Mouse (Mus musculus): ENCODE measurements around the gene Usp39. TPM values are rescaled to one million over a fixed set of nuclear protein-coding genes. Genes with fewer than 3 reads are reported as not detected.
A peak's percentile ranks its signal among the peaks of the same experiment; 100 is the strongest.

Usp39 gene
- total RNA-seq, 1 experiment from 2014 or later: 29.2 TPM

- DNase-seq: no peak
Observed at GRCm38 (mm10) chr6:72352636-72353405, 7.8 kb upstream of the Usp39 start.

DNA sequence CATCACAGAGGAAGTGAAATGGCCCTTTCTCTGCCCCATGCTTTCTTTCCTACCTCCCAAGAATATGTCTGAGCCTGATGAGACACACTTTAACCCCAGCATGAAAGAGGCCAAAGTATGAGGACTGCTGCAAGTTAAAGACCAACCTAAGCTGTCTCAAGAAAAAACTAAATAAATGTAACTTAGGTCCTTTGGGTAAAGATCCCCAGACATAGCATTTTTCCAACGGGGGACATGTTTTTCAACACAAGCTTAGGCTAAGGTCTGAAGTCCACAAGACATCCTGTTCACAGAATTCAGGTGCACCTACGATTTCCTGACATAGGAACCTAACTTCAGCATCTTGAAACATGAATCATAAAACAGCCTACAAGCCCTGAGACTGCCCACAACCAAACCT, 5.2 kb upstream of the Usp39 start:
- no peak for DNase-seq

DNA sequence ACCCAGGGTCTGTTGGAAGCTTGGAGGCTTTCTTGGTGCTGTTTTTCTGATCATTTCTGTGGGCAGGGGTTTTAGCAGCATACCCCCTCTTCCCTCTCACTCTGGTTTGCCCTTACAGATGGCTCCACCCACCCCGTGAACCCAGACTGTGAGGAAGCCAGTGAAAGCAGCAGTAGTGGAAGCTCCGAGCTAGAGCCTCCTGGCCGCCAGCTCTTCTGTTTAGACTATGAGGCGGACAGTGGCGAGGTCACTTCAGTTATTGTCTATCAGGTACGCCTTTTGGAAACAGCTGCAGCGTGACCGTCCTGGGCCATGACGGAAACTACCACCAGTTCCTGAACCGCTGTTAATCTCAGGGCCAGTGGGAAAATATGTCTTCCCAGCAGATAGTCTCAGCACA, 3.4 kb upstream of the Usp39 start:
- no peak for DNase-seq

DNA sequence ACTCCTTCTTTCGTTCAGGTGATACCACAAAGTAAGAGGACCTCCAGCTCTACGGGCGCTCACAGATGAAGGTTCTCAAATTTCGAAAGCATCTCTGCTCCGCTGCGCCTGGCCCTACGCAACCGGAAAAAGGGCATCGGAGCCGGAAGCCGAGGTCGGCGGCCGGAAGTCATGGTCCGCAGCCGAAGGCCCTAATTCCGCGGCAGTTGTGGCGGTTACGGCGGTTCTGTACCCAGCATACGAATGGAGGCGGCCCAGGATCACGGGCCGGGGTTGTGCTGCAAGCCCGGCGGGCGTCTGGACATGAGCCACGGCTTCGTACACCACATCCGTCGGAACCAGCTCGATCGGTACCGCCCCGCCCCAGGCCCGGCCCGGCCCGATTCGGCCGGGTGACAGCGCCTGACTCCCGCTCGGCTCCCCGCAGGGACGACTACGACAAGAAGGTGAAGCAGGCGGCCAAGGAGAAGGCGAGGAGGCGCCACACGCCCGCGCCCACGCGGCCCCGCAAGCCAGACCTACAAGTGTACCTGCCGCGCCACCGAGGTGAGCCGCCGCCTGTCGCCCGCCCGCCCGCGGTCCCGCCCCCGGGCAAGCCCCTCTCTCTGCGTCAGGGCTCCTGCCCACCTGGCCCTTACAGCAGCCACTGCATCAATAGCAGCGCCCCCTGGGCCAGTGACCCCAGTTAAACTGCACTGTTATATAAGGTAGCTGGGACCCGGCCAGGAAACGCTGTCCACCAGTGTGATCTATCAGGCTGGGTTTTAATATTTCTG, 2.4 kb upstream of the Usp39 start, which contains the start of gene 0610030E20Rik:
TSS of gene 0610030E20Rik (plus strand) at position 152 of the 776 bp plus-strand sequence.
- DNase-seq: peak; percentile 77

GRCm38 (mm10) chr6:72346261-72346660, 1.3 kb upstream of the Usp39 start:
- no peak for DNase-seq

DNA sequence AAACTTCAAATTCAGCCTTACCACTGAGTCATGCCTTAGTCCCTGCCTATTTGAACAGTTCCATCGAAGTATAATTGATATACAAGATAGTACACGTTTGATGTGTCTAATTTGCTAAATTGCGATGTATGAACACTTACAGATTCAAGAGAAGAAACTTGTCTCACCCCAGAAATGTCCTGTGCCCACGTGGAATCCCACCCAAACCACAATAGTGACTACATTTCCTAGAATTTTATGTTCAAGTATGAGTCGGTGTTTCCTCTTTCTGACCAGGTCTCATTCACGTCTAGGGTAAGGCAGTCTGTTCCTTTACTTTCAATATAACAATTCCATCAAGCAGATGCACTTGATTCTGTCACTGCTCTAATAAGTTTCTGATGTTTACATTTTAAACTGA, 649 bp upstream of the Usp39 start:
- no peak for DNase-seq

DNA sequence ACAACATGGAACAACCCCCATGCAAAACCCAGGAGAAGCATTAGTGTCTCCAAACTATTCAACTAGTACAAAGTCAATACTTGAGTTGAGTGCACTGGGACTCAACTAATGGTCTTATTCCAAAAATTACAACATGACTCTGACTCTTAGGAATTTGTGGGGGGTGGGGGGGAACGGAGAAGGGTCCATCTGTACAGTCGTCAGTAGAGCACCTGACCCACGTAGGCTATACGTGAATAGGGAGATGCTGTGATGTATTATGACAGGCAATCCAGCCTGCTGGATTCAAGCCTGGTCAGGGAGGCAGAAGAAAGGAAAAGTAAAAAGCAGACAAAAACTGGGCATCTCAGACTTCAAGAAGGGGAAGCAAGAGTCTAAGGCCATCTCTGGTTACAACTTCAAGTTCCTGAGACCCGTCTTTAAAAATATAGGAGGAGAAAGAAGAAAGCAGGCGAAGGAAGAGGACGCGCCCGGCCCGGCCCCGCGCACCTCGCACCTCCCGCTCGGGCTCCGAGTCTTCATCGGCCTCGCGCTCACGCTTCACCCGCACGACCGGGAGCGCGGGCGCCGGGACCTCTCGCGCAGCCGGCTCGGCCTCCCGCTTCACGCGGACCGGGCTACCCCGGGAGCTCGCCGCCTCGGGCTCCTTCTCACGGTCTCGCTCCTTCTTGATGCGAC, 449 bp downstream of the Usp39 start:
- DNase-seq: no peak

- no peak for DNase-seq
Observed at GRCm38 (mm10) chr6:72340481-72340880, 4.5 kb downstream of the Usp39 start.

DNA sequence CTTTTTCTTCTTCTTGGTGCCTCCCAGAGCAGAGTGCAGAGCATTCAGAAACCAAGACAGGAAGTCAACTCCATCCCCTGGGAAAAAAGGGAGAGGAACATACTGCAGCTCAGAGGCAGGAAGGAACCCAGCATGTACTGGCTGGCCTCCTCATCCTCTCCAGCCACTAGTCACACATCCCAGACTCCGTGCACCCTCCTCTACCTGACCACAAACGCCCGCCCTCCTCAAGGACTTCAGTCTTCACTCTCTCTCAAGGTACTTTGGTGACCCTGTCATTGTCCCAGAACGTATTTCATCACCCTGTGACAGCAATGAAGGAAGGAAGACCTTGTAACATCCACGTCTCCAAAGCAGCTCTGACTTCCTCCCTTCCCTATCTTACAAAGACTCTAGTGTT, 11.9 kb downstream of the Usp39 start:
- no peak for DNase-seq

DNA sequence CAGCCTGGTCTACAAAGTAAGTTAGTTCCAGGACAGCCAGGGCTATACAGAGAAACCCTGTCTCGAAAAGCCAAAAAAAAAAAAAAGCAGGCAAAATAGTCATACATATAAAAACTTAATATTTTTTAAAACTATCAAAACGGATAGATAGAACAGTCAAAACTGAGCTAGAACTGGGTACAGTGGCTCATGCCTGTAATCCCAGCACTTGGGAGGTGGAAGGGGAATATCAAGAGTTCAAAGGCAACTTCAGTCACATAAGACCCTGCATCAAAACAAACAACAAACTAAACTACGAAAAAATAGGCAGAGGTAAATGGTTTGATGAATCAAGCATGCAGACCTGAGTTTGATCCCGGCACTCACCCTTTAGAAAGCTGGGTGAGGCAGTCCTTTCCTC, 14.9 kb downstream of the Usp39 start:
- no peak for DNase-seq

DNA sequence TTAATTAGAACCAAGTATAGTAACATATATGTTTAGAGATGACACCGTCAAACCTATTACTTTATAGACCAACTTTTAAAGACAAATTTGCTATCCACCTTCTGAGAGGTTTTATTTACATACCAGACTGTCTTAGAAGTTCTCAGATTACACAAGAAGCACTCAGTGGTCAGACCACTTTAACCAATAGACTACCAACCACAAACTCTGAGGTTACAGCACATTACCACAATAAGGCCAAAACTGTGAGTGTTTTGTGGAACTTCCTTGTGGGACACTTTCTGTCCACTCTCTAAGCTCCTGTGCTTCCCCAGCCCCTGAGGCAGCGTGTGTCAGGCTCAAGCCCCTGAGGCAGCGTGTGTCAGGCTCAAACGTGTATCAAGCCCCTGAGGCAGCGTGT, 16.0 kb downstream of the Usp39 start:
- no peak for DNase-seq

DNA sequence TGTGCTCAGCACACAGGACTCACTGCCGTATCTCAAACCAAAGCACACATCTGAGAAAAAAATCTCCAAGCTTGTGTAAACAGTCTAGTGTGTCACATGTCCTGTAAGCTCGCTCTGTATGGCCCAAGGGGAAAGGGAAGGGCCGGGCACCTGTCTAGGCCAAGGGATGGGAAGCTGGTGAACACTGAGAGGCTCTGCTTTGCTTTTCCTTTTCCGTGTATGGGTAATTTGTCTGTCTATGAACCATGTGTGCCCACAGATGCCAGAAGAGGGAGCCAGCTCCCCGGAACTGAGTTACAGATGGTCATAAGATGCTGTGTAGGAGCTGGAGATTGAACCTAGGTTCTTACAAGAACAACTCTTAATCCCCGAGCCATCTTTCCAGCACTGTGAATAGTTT, 18.7 kb downstream of the Usp39 start:
- peak; percentile 52 for DNase-seq

DNA sequence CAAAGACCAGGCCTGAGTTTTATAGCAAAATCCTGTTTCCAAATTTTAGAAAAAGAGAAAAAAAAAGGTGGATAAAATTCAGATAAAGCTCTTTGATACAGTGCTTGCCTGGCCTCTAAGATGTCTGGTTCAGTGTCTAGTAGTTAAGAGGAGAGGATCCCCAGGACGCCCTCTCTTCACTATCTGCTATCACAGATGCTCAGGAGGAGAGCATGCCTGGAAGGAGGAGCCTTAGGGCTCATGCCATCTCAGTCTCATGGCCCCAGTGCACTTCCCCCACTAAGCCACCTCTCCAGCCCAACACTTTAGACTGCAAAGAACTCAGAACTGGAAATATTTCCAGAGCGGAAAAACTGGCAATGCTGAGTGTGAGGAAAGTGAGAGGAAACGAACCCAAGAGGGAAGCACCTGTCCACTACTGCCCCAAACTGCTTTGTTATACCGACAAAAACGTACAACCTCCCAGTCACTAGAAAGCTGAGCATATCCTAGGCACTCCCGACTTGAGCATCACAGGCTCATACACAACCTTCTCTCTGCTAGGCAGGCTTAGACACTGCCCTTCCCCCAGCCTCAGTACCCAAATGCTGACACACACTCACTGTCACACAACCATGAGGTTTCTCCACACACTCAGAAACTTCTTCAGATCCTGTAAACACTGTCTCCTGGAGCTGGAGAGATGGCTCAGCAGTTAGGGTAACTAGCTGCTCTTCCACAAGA, 21.0 kb downstream of the Usp39 start:
- DNase-seq: no peak

DNA sequence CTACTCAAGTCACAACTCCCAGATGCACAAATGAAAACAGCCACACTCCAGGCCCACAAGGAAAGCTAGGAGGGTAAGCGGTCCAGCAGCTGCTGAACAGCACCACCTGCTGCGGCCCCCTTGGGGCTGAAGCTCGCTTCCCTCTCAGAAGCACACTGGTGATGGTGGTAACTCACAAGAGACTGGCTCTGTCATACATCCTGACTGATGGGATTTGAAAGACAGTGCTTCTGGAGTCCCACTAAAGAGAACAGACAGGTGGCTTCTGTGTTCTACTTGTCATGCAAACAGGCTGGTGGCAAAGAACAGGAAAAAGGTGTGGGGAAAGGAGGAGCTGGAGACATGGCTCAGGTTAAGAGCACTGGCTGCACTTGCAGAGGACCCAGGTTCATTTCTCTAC, 22.0 kb downstream of the Usp39 start:
- no peak for DNase-seq

GRCm38 (mm10) chr6:72319019-72319418, 26.0 kb downstream of the Usp39 start:
- peak; percentile 15 for DNase-seq

DNA sequence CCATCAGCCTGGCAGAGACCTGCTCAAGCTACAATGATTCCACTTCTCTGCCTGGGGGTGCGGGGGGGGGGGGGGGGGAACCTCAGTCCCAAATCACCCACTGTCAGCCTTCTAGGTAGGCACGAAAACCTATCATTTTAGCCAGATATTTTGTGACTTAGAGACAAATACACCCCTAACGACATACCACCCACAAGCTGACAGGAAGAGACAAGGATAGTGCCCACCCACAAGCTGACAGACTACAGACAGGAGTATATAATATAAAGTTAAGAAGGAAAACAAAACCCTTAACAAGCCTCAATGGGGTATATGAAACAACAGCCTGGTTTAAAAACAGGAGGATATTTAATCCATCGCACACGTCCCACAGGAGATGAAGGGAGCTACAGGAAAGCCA, 26.5 kb downstream of the Usp39 start:
- DNase-seq: no peak

GRCm38 (mm10) chr6:72316044-72316443, 28.9 kb downstream of the Usp39 start:
- no peak for DNase-seq

GRCm38 (mm10) chr6:72315384-72315783, 29.6 kb downstream of the Usp39 start:
- no peak for DNase-seq

DNA sequence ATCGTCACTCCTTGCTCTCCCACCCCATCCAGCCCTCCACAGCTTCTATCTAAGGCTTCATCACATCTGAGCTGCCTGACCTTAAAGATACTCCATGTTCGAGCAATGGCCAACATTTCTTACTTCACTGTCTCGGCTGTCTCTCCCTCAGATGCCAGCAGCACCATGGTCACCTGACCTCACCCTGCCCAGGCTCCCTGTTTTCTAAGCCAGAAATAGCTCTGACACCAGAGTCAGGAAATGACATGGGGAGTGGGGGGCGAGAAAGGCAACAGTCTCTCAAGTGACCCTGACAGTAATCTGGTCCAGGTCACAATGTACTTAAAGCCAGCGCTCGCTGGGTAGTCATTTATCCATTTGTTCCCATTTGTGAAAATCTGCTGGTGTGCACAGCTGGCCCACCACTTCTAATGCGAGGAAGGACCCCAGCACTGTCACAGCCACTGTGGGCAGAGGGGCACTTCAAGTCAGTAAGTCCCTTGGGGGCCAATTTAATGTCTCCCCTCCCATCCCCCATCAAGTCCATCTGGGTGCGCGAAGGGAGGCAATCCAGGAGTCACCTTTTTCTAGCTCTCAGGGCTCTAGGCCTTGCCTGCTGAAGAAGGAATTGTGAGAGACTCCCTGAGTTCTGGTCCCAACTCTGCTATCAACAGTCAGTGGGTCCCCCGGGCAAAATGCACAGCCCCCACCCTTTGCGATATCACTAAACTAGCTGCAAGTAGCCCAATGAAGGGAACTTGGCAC, 31.7 kb downstream of the Usp39 start:
- no peak for DNase-seq

- no peak for DNase-seq
Observed at GRCm38 (mm10) chr6:72312198-72312597, 32.8 kb downstream of the Usp39 start.

DNA sequence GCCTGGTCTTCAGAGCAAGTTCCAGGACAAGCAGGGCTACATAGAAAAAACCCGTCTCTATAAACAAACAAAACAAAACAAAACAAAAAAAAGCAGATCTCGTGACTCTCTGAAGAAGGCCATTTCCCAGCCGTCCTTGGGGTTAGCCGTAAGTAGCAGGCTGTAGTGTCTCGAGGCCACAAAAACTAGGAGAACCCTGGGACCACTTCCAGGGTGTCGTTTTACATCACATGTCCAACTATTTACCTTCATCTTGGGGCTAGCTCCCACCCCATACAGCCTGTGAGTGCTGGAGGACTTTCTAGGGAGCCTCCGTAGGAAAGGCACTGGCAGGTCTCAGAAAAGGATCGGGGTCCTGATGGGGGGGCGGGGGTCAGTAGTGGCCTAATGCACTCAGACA, 41.5 kb downstream of the Usp39 start:
- no peak for DNase-seq
